Mouse (Mus musculus): ENCODE data around the gene Sirt1.

GRCm38 (mm10) chr10:63388948-63389347 lies 7.4 kb upstream of the Sirt1 start:
- TF ChIP-seq GATA1 (IDR thresholded peaks at IDR 0.05; ENCODE audit: low read depth, low read length) (no peak), MAX (IDR thresholded peaks at IDR 0.05; ENCODE audit: low read length) (no peak), CTCF (IDR thresholded peaks at IDR 0.05 in 2 of 3, conservative IDR thresholded peaks at IDR 0.05 in 1 of 3; ENCODE audit: control insufficient read depth in 1 of 3, insufficient read depth in 1 of 3, low read depth in 2 of 3, low read length in 3 of 3, poor library complexity in 1 of 3, severe bottlenecking in 1 of 3) (no peak), POLR2AphosphoS2 (IDR thresholded peaks at IDR 0.05; ENCODE audit: low read length) (no peak)
